ENCODE assay signal across 8 mouse cellular contexts in genomic region chr17:47009898-47010721, GRCm38 (mm10). TPM values are rescaled to one million over a fixed set of nuclear protein-coding genes. Genes with fewer than 3 reads are reported as not detected.
A peak's percentile ranks its signal among the peaks of the same experiment; 100 is the strongest.
DNase-seq lines count a peak whose midpoint lies in the region; ATAC-seq and TF ChIP-seq lines count a peak whose summit lies in the region.

TSS of gene Ubr2 (minus strand) at chr17:47010556.

- H3K27me3 ChIP-seq in heart, embryonic 12.5 days (replicated peaks), result no peaks in the 10 kb centered on the region
- no peaks in the 10 kb centered on the region for H3K27me3 ChIP-seq in kidney, postnatal 0 days (ENCODE audit: insufficient read depth, low read length)
- no peaks in the 10 kb centered on the region for H3K27me3 ChIP-seq in liver, embryonic 11.5 days (replicated peaks; ENCODE audit: control insufficient read depth, insufficient read depth, low read length)
- no peaks in the 10 kb centered on the region for H3K27me3 ChIP-seq in stomach, embryonic 14.5 days (ENCODE audit: control insufficient read depth, insufficient read depth, low read length)

- H3K27ac ChIP-seq in heart, embryonic 12.5 days (ENCODE audit: poor library complexity, severe bottlenecking), result peak within 1 kb of the TSS; percentile 97
- H3K27ac ChIP-seq in kidney, postnatal 0 days, result peak within 1 kb of the TSS; percentile 96
- peak within 1 kb of the TSS; percentile 95 for H3K27ac ChIP-seq in liver, embryonic 11.5 days (ENCODE audit: low read depth, low read length)
- peak within 1 kb of the TSS; percentile 93 for H3K27ac ChIP-seq in stomach, embryonic 14.5 days (ENCODE audit: low read length)

- peak within 1 kb of the TSS; percentile 94 for H3K9ac ChIP-seq in heart, embryonic 12.5 days
- H3K9ac ChIP-seq in kidney, postnatal 0 days (ENCODE audit: low read depth, low read length), result peak within 1 kb of the TSS; percentile 88
- H3K9ac ChIP-seq in liver, embryonic 11.5 days (ENCODE audit: low read depth, low read length), result peak within 1 kb of the TSS; percentile 99
- peak within 1 kb of the TSS; percentile 82 for H3K9ac ChIP-seq in stomach, embryonic 14.5 days (replicated peaks; ENCODE audit: low read depth, low read length)

- H3K4me3 ChIP-seq in heart, embryonic 12.5 days, result peak within 1 kb of the TSS; percentile 82
- H3K4me3 ChIP-seq in kidney, postnatal 0 days (replicated peaks; ENCODE audit: low read depth, low read length), result peak within 1 kb of the TSS; percentile 75
- H3K4me3 ChIP-seq in liver, embryonic 11.5 days (ENCODE audit: low read depth, low read length), result peak within 1 kb of the TSS; percentile 87
- H3K4me3 ChIP-seq in stomach, embryonic 14.5 days (ENCODE audit: low read depth, low read length), result peak within 1 kb of the TSS; percentile 92

- under 1% methylated on average over 77 of the region's 77 CpGs for WGBS in heart, embryonic 12.5 days
- WGBS in kidney, postnatal 0 days, result under 1% methylated on average over 76 of the region's 77 CpGs
- under 1% methylated on average over 73 of the region's 77 CpGs for WGBS in liver, embryonic 11.5 days
- under 1% methylated on average over 77 of the region's 77 CpGs for WGBS in stomach, embryonic 14.5 days

- H3K9me3 ChIP-seq in heart, embryonic 12.5 days (replicated peaks), result no peaks in the 10 kb centered on the region
- H3K9me3 ChIP-seq in kidney, postnatal 0 days (replicated peaks; ENCODE audit: low read length), result no peaks in the 10 kb centered on the region; the same call in 1 of the 2 replicates
- H3K9me3 ChIP-seq in liver, embryonic 11.5 days (ENCODE audit: control insufficient read depth, low read length), result no peaks in the 10 kb centered on the region
- H3K9me3 ChIP-seq in stomach, embryonic 14.5 days (ENCODE audit: control insufficient read depth, low read depth, low read length), result no peaks in the 10 kb centered on the region

- TF ChIP-seq CTCF in kidney, postnatal 0 days (IDR thresholded peaks at IDR 0.05; ENCODE audit: low read depth), result peak; percentile 52

- H3K36me3 ChIP-seq in heart, embryonic 12.5 days, result peaks cover 13% of the 10 kb centered on the region
- no peaks in the 10 kb centered on the region for H3K36me3 ChIP-seq in kidney, postnatal 0 days (ENCODE audit: insufficient read depth, low read length)
- H3K36me3 ChIP-seq in liver, embryonic 11.5 days (ENCODE audit: control insufficient read depth, insufficient read depth, low read length), result no peaks in the 10 kb centered on the region
- peaks cover 7% of the 10 kb centered on the region; the same call in 1 of the 2 replicates for H3K36me3 ChIP-seq in stomach, embryonic 14.5 days (ENCODE audit: control insufficient read depth, insufficient read depth, low read length)

- DNase-seq in CD4-positive helper T cell, adult 2 months (ENCODE audit: low read depth, low spot score), result peak; percentile 92
- peak; percentile 92 for DNase-seq in brain, embryonic 18.5 days (ENCODE audit: low read depth, low spot score)
- peak; percentile 99 for DNase-seq in kidney, postnatal 0 days (ENCODE audit: low spot score)
- DNase-seq in liver, embryonic 11.5 days (ENCODE audit: low spot score), result peak; percentile 87
- DNase-seq in naive thymus-derived CD4-positive, alpha-beta T cell, adult 2 months (ENCODE audit: low read depth), result peak; percentile 91

- peaks cover 34% of the 10 kb centered on the region for H3K4me1 ChIP-seq in heart, embryonic 12.5 days (replicated peaks)
- H3K4me1 ChIP-seq in kidney, postnatal 0 days (replicated peaks; ENCODE audit: insufficient read depth, low read length), result peaks cover 8% of the 10 kb centered on the region; the same call in 1 of the 2 replicates
- peaks cover 14% of the 10 kb centered on the region for H3K4me1 ChIP-seq in liver, embryonic 11.5 days (replicated peaks; ENCODE audit: control insufficient read depth, insufficient read depth, low read length)
- H3K4me1 ChIP-seq in stomach, embryonic 14.5 days (ENCODE audit: control insufficient read depth, insufficient read depth, low read length), result peaks cover 17% of the 10 kb centered on the region

- H3K4me2 ChIP-seq in heart, embryonic 12.5 days, result peak within 1 kb of the TSS; percentile 85
- H3K4me2 ChIP-seq in kidney, postnatal 0 days (ENCODE audit: low read length), result peak within 1 kb of the TSS; percentile 68
- peak within 1 kb of the TSS; percentile 91 for H3K4me2 ChIP-seq in liver, embryonic 11.5 days
- peak within 1 kb of the TSS; percentile 78 for H3K4me2 ChIP-seq in stomach, embryonic 14.5 days (replicated peaks; ENCODE audit: low read depth, low read length)

- peak; percentile 95 for ATAC-seq in erythroid progenitor cell, adult 5-6 weeks (replicated peaks; ENCODE audit: low FRiP score, poor library complexity, severe bottlenecking)
- peak; percentile 95 for ATAC-seq in heart, embryonic 12.5 days (ENCODE audit: insufficient number of reproducible peaks, low FRiP score)
- peak; percentile 95 for ATAC-seq in kidney, postnatal 0 days (replicated peaks; ENCODE audit: low FRiP score, low read depth)
- ATAC-seq in liver, embryonic 11.5 days (replicated peaks; ENCODE audit: low FRiP score), result peak; percentile 95
- ATAC-seq in stomach, embryonic 14.5 days (ENCODE audit: insufficient number of reproducible peaks, insufficient read depth, low FRiP score, low read depth), result peak; percentile 94

RNA-seq across cellular contexts. Expression of gene Ubr2, which starts in this region (rescaled TPM):
- 27.8 and 73.8 TPM in 2 replicates for total RNA-seq in erythroid progenitor cell, adult 5-6 weeks (2015; ENCODE audit: low replicate concordance)
- total RNA-seq in erythroid progenitor cell, adult 5-6 weeks (2017; ENCODE audit: low replicate concordance), result 43.5 and 52.1 TPM in 2 replicates
- polyA plus RNA-seq in heart, embryonic 12.5 days (2016; fragmentation: Nextera tagmentation; extraction: Ambion mirVana), result 20.2 and 20.7 TPM in 2 replicates
- 11.9 TPM in 2 replicates for polyA plus RNA-seq in kidney, postnatal 0 days (2015; fragmentation: Nextera tagmentation; extraction: Ambion mirVana)
- polyA plus RNA-seq in liver, embryonic 11.5 days (2014; fragmentation: Nextera tagmentation; extraction: Ambion mirVana), result 19.1 and 20.7 TPM in 2 replicates
- polyA plus RNA-seq in stomach, embryonic 14.5 days (2014; fragmentation: Nextera tagmentation; extraction: Ambion mirVana), result 23.3 and 24.5 TPM in 2 replicates

Comparison
In these comparisons a context has a peak if more than half of its experiments do, and no peak if none do; other contexts are left out.
1. Peak in every context shown above with its lines: DNase-seq, ATAC-seq, H3K4me3 ChIP-seq and H3K27ac ChIP-seq.